Mouse (Mus musculus): ENCODE measurements at regions not wholly inside any gene's neighbourhood (a gene's known extent, or its start where the extent isn't known, plus 50 kb on each side); places are given as distances from the start of the nearest gene placed in this dataset.

- Histone ChIP-seq H3K4me3 (replicated peaks; ENCODE audit: low read length) (no peak overlapping the region), H3K9me3 (replicated peaks; ENCODE audit: control insufficient read depth, low read length) (no peaks in the 10 kb centered on the region), H3K4me1 (ENCODE audit: control insufficient read depth, insufficient read depth, low read length) (no peaks in the 10 kb centered on the region), H3K4me2 (ENCODE audit: low read depth, low read length) (no peak overlapping the region), H3K27ac (ENCODE audit: low read length) (no peak overlapping the region), H3K27me3 (ENCODE audit: control insufficient read depth, insufficient read depth, low read length) (no peaks in the 10 kb centered on the region), H3K36me3 (ENCODE audit: control insufficient read depth, insufficient read depth, low read length) (no peaks in the 10 kb centered on the region), H3K9ac (ENCODE audit: low read length) (no peak overlapping the region)
- no peak for ATAC-seq (ENCODE audit: insufficient read depth, low FRiP score)
- WGBS, result 55% methylated on average over 6 of the region's 6 CpGs
These were observed 285.7 kb upstream of the Mctp2 start for GRCm38 (mm10) chr7:72592110-72592509.

- no peaks in the 10 kb centered on the region for H3K27me3 ChIP-seq (ENCODE audit: control insufficient read depth, insufficient read depth, low read length)
- H3K36me3 ChIP-seq (ENCODE audit: control insufficient read depth, insufficient read depth, low read length), result no peaks in the 10 kb centered on the region
- H3K4me1 ChIP-seq (ENCODE audit: control insufficient read depth, insufficient read depth, low read length), result no peaks in the 10 kb centered on the region
- no peak overlapping the region for H3K4me2 ChIP-seq (ENCODE audit: low read depth, low read length)
- H3K9ac ChIP-seq (ENCODE audit: low read length), result no peak overlapping the region
- H3K9me3 ChIP-seq (replicated peaks; ENCODE audit: control insufficient read depth, low read length), result no peaks in the 10 kb centered on the region
- H3K27ac ChIP-seq (ENCODE audit: low read length), result no peak overlapping the region
- ATAC-seq (ENCODE audit: insufficient read depth, low FRiP score), result no peak
- WGBS, result 72% methylated on average over 3 of the region's 3 CpGs
- no peak overlapping the region for H3K4me3 ChIP-seq (replicated peaks; ENCODE audit: low read length)
These were observed 286.2 kb upstream of the Mctp2 start for GRCm38 (mm10) chr7:72592649-72593048.

- no peak for ATAC-seq (ENCODE audit: insufficient read depth, low FRiP score)
- Histone ChIP-seq H3K27me3 (ENCODE audit: control insufficient read depth, insufficient read depth, low read length) (no peaks in the 10 kb centered on the region), H3K4me3 (replicated peaks; ENCODE audit: low read length) (no peak overlapping the region), H3K27ac (ENCODE audit: low read length) (no peak overlapping the region), H3K4me2 (ENCODE audit: low read depth, low read length) (no peak overlapping the region), H3K36me3 (ENCODE audit: control insufficient read depth, insufficient read depth, low read length) (no peaks in the 10 kb centered on the region), H3K9ac (ENCODE audit: low read length) (no peak overlapping the region), H3K9me3 (replicated peaks; ENCODE audit: control insufficient read depth, low read length) (no peaks in the 10 kb centered on the region), H3K4me1 (ENCODE audit: control insufficient read depth, insufficient read depth, low read length) (no peaks in the 10 kb centered on the region)
- 68% methylated on average over 1 of the region's 1 CpGs for WGBS
These were observed 286.9 kb upstream of the Mctp2 start for GRCm38 (mm10) chr7:72593259-72593658.

- Histone ChIP-seq H3K4me3 (replicated peaks; ENCODE audit: low read length) (no peak overlapping the region), H3K4me1 (ENCODE audit: control insufficient read depth, insufficient read depth, low read length) (no peaks in the 10 kb centered on the region), H3K9ac (ENCODE audit: low read length) (no peak overlapping the region), H3K27me3 (ENCODE audit: control insufficient read depth, insufficient read depth, low read length) (no peaks in the 10 kb centered on the region), H3K27ac (ENCODE audit: low read length) (no peak overlapping the region), H3K4me2 (ENCODE audit: low read depth, low read length) (no peak overlapping the region), H3K9me3 (replicated peaks; ENCODE audit: control insufficient read depth, low read length) (no peaks in the 10 kb centered on the region), H3K36me3 (ENCODE audit: control insufficient read depth, insufficient read depth, low read length) (no peaks in the 10 kb centered on the region)
- WGBS, result 88% methylated on average over 1 of the region's 1 CpGs
- no peak for ATAC-seq (ENCODE audit: insufficient read depth, low FRiP score)
These were observed 288.3 kb upstream of the Mctp2 start for GRCm38 (mm10) chr7:72594741-72595140.

- no peak overlapping the region for H3K4me2 ChIP-seq (ENCODE audit: low read depth, low read length)
- H3K9ac ChIP-seq (ENCODE audit: low read length), result no peak overlapping the region
- H3K4me1 ChIP-seq (ENCODE audit: control insufficient read depth, insufficient read depth, low read length), result no peaks in the 10 kb centered on the region
- no peak overlapping the region for H3K4me3 ChIP-seq (replicated peaks; ENCODE audit: low read length)
- H3K36me3 ChIP-seq (ENCODE audit: control insufficient read depth, insufficient read depth, low read length), result no peaks in the 10 kb centered on the region
- H3K27me3 ChIP-seq (ENCODE audit: control insufficient read depth, insufficient read depth, low read length), result no peaks in the 10 kb centered on the region
- no peak overlapping the region for H3K27ac ChIP-seq (ENCODE audit: low read length)
- no peaks in the 10 kb centered on the region for H3K9me3 ChIP-seq (replicated peaks; ENCODE audit: control insufficient read depth, low read length)
- no peak for ATAC-seq (ENCODE audit: insufficient read depth, low FRiP score)
These were observed 290.6 kb upstream of the Mctp2 start for GRCm38 (mm10) chr7:72596985-72597384.

- Histone ChIP-seq H3K4me2 (ENCODE audit: low read depth, low read length) (no peak overlapping the region), H3K4me3 (replicated peaks; ENCODE audit: low read length) (no peak overlapping the region), H3K9me3 (replicated peaks; ENCODE audit: control insufficient read depth, low read length) (no peaks in the 10 kb centered on the region), H3K9ac (ENCODE audit: low read length) (no peak overlapping the region), H3K36me3 (ENCODE audit: control insufficient read depth, insufficient read depth, low read length) (no peaks in the 10 kb centered on the region), H3K27me3 (ENCODE audit: control insufficient read depth, insufficient read depth, low read length) (no peaks in the 10 kb centered on the region), H3K4me1 (ENCODE audit: control insufficient read depth, insufficient read depth, low read length) (no peaks in the 10 kb centered on the region), H3K27ac (ENCODE audit: low read length) (no peak overlapping the region)
- ATAC-seq (ENCODE audit: insufficient read depth, low FRiP score), result no peak; the same call in 1 of the 2 replicates
- WGBS, result 82% methylated on average over 8 of the region's 8 CpGs
These were observed 295.5 kb upstream of the Mctp2 start for GRCm38 (mm10) chr7:72601933-72602332.

GRCm38 (mm10) chr7:72609791-72610190, 303.4 kb upstream of the Mctp2 start:
- no peak overlapping the region for H3K4me3 ChIP-seq (replicated peaks; ENCODE audit: low read length)
- H3K9me3 ChIP-seq (replicated peaks; ENCODE audit: control insufficient read depth, low read length), result no peaks in the 10 kb centered on the region
- H3K9ac ChIP-seq (ENCODE audit: low read length), result no peak overlapping the region
- no peak for ATAC-seq (ENCODE audit: insufficient read depth, low FRiP score)
- H3K27ac ChIP-seq (ENCODE audit: low read length), result no peak overlapping the region
- no peaks in the 10 kb centered on the region for H3K27me3 ChIP-seq (ENCODE audit: control insufficient read depth, insufficient read depth, low read length)
- H3K36me3 ChIP-seq (ENCODE audit: control insufficient read depth, insufficient read depth, low read length), result no peaks in the 10 kb centered on the region
- H3K4me1 ChIP-seq (ENCODE audit: control insufficient read depth, insufficient read depth, low read length), result no peaks in the 10 kb centered on the region
- WGBS, result 85% methylated on average over 3 of the region's 3 CpGs
- H3K4me2 ChIP-seq (ENCODE audit: low read depth, low read length), result no peak overlapping the region

- 71% methylated on average over 4 of the region's 4 CpGs for WGBS
- no peak for ATAC-seq (ENCODE audit: insufficient read depth, low FRiP score)
These were observed 308.8 kb upstream of the Mctp2 start for GRCm38 (mm10) chr7:72615232-72615631.

GRCm38 (mm10) chr7:72627369-72627768, 321.0 kb upstream of the Mctp2 start:
- H3K27ac ChIP-seq (ENCODE audit: low read length), result no peak overlapping the region
- no peaks in the 10 kb centered on the region for H3K4me1 ChIP-seq (ENCODE audit: control insufficient read depth, insufficient read depth, low read length)
- no peak overlapping the region for H3K4me3 ChIP-seq (replicated peaks; ENCODE audit: low read length)
- no peaks in the 10 kb centered on the region for H3K27me3 ChIP-seq (ENCODE audit: control insufficient read depth, insufficient read depth, low read length)
- H3K9me3 ChIP-seq (replicated peaks; ENCODE audit: control insufficient read depth, low read length), result no peaks in the 10 kb centered on the region
- ATAC-seq (ENCODE audit: insufficient read depth, low FRiP score), result no peak
- no peak overlapping the region for H3K9ac ChIP-seq (ENCODE audit: low read length)
- no peaks in the 10 kb centered on the region for H3K36me3 ChIP-seq (ENCODE audit: control insufficient read depth, insufficient read depth, low read length)
- no peak overlapping the region for H3K4me2 ChIP-seq (ENCODE audit: low read depth, low read length)
- 81% methylated on average over 4 of the region's 4 CpGs for WGBS

More at GRCm38 (mm10) chr7:72615232-72615631, 308.8 kb upstream of the Mctp2 start:
- H3K4me3 ChIP-seq (replicated peaks; ENCODE audit: low read length), result no peak overlapping the region
- H3K27me3 ChIP-seq (ENCODE audit: control insufficient read depth, insufficient read depth, low read length), result no peaks in the 10 kb centered on the region
- H3K9ac ChIP-seq (ENCODE audit: low read length), result no peak overlapping the region
- H3K27ac ChIP-seq (ENCODE audit: low read length), result no peak overlapping the region
- no peak overlapping the region for H3K4me2 ChIP-seq (ENCODE audit: low read depth, low read length)
- H3K9me3 ChIP-seq (replicated peaks; ENCODE audit: control insufficient read depth, low read length), result no peaks in the 10 kb centered on the region
- no peaks in the 10 kb centered on the region for H3K4me1 ChIP-seq (ENCODE audit: control insufficient read depth, insufficient read depth, low read length)
- no peaks in the 10 kb centered on the region for H3K36me3 ChIP-seq (ENCODE audit: control insufficient read depth, insufficient read depth, low read length)

- WGBS, result 81% methylated on average over 2 of the region's 2 CpGs
- no peaks in the 10 kb centered on the region for H3K9me3 ChIP-seq (replicated peaks; ENCODE audit: control insufficient read depth, low read length)
- H3K27me3 ChIP-seq (ENCODE audit: control insufficient read depth, insufficient read depth, low read length), result no peaks in the 10 kb centered on the region
- H3K27ac ChIP-seq (ENCODE audit: low read length), result no peak overlapping the region
- H3K4me1 ChIP-seq (ENCODE audit: control insufficient read depth, insufficient read depth, low read length), result no peaks in the 10 kb centered on the region
- H3K36me3 ChIP-seq (ENCODE audit: control insufficient read depth, insufficient read depth, low read length), result no peaks in the 10 kb centered on the region
- H3K9ac ChIP-seq (ENCODE audit: low read length), result no peak overlapping the region
- H3K4me2 ChIP-seq (ENCODE audit: low read depth, low read length), result no peak overlapping the region
- no peak overlapping the region for H3K4me3 ChIP-seq (replicated peaks; ENCODE audit: low read length)
- ATAC-seq (ENCODE audit: insufficient read depth, low FRiP score), result no peak
These were observed 333.2 kb upstream of the Mctp2 start for GRCm38 (mm10) chr7:72639566-72639965.
